Mouse (Mus musculus): ENCODE data around the gene Gm13272.
"Not testable (repeated sequence)": the region's sequence is repeated elsewhere in the genome, so short reads cannot be mapped to it uniquely, and the experiment has no call there.

- not testable (repeated sequence) for TF ChIP-seq POLR2A (IDR thresholded peaks at IDR 0.05; ENCODE audit: low read depth, low read length); CTCF (conservative IDR thresholded peaks at IDR 0.05; ENCODE audit: insufficient read depth, insufficient read length, low read depth, low read length)
Measured at GRCm38 (mm10) chr4:88759610-88760268, 19.9 kb upstream of the Gm13272 start, which contains the start of gene Gm13283.

Data from kidney, adult 2 months (tissue).